Mouse (Mus musculus) intestine, embryonic 16.5 days (tissue): ENCODE results near the gene Dgcr2. TPM values are rescaled to one million over a fixed set of nuclear protein-coding genes. Genes with fewer than 3 reads are reported as not detected.

Source experiments
- ATAC-seq: fragments of 200-750 bp; cut with Nextera tagmentation; 2 replicates; pipeline ENCODE4 v1.8.0; 2017; ENCODE audit warnings: moderate TSS enrichment, moderate library complexity
- H3K27ac ChIP-seq: fragments of 300-500 bp; sonication (generic); 2 replicates; pipeline ENCODE4 v1.5.1; 2014; ENCODE audit warnings: mild to moderate bottlenecking, low read length
- H3K27me3 ChIP-seq: fragments of 300-500 bp; sonication (generic); replicated peaks from 2 replicates; pipeline ENCODE4 v1.6.1; 2014; ENCODE audit warnings: low read length, control low read depth, mixed read lengths; ENCODE audit not compliant: control insufficient read depth, insufficient read depth
- H3K36me3 ChIP-seq: fragments of 300-500 bp; sonication (generic); 2 replicates; pipeline ENCODE4 v1.6.1; 2014; ENCODE audit warnings: low read length, control low read depth; ENCODE audit not compliant: control insufficient read depth, insufficient read depth
- H3K4me1 ChIP-seq: fragments of 300-500 bp; sonication (generic); 2 replicates; pipeline ENCODE4 v1.6.1; 2014; ENCODE audit warnings: low read length, control low read depth, mixed read lengths; ENCODE audit not compliant: control insufficient read depth, insufficient read depth
- H3K4me2 ChIP-seq: fragments of 300-500 bp; sonication (generic); 2 replicates; pipeline ENCODE4 v1.6.1; 2014; ENCODE audit warnings: low read depth, low read length, control low read depth
- H3K4me3 ChIP-seq: fragments of 300-500 bp; sonication (generic); 2 replicates; pipeline ENCODE4 v1.5.1; 2014; ENCODE audit warnings: mild to moderate bottlenecking, low read length
- H3K9ac ChIP-seq: fragments of 300-500 bp; sonication (generic); 2 replicates; pipeline ENCODE4 v1.6.1; 2014; ENCODE audit warnings: low read depth, low read length
- H3K9me3 ChIP-seq: fragments of 300-500 bp; sonication (generic); 2 replicates; pipeline ENCODE4 v1.6.1; 2016; ENCODE audit warnings: low read length, control low read depth; ENCODE audit not compliant: control insufficient read depth
- WGBS: fragments of 180-500 bp; shearing (Covaris S2); extraction: QIAGEN DNeasy Blood & Tissue Kit; methylation state at CpG from one replicate; pipeline ENCODE4 v1.1.7; 2014; 5-methylcytosine and 5-hydroxymethylcytosine counted together
- polyA plus RNA-seq: library from polyadenylated mRNA; unstranded; fragments of >200 nt; fragmentation: Nextera tagmentation; extraction: Ambion mirVana; gene quantifications from 2 replicates; pipeline ENCODE4 v1.2.1, GENCODE M21; 2015

Dgcr2 gene
- polyA plus RNA-seq, 1 experiment from 2014 or later = 65.4 TPM

DNA sequence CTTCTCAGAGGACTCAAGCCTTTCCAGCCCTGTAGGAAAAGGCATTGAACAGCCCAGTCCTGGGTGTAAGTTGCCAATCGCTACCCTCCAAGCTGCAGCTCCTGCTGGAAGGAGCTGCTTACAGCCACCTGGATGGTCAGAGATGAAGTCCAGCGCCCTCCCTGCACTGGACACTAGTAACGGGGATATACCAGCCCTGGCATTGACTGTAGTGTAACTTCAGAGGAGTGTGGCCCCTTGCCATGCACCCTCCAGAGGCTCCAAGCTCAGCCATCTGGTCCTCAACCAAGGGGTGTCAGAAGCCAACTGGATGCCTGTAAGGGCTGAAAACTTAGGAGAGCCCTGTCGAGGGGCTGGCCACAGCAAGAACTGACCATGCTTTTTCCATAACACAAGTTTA lies 58.4 kb downstream of the Dgcr2 start:
- no peak overlapping the region for H3K4me2 ChIP-seq
- no peaks in the 10 kb centered on the region for H3K9me3 ChIP-seq
- no peak overlapping the region for H3K9ac ChIP-seq
- no peak overlapping the region for H3K4me3 ChIP-seq
- H3K27ac ChIP-seq = no peak overlapping the region
- H3K27me3 ChIP-seq = peaks cover 13% of the 10 kb centered on the region
- 89% methylated on average over 4 of the region's 4 CpGs for WGBS
- no peak for ATAC-seq
- H3K36me3 ChIP-seq = peaks cover 22% of the 10 kb centered on the region
- no peaks in the 10 kb centered on the region for H3K4me1 ChIP-seq

DNA sequence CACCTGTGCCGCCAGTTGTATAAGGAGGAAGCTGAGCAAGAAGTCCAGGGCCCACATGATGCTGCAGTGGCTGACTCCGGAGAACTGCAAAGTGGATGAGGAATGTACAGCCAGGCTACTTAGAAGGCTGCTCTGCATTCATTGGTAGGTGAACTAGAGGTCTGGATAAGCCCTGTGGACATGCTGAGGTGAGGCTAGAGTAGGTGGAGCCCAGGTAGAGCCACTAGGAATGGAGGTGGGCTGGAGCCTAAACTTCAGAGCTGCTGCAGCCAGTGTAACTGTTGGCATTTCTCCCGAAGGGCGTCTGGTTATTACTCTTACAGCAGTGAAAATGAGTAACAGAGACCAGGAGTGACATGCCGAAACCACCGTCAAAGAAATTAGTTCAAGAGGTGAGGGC lies 60.3 kb downstream of the Dgcr2 start, which contains the start of gene Car15:
Gene Car15 (minus strand): TSS at position 314 of the 400 bp plus-strand sequence.
- peaks cover 14% of the 10 kb centered on the region; the same call in 1 of the 2 replicates for H3K36me3 ChIP-seq
- no peak within 1 kb of the TSS for H3K4me2 ChIP-seq
- 77% methylated on average over 6 of the region's 6 CpGs for WGBS
- H3K4me3 ChIP-seq = no peak within 1 kb of the TSS
- no peak within 1 kb of the TSS for H3K9ac ChIP-seq
- H3K4me1 ChIP-seq = peaks cover 8% of the 10 kb centered on the region
- no peak within 1 kb of the TSS for H3K27ac ChIP-seq
- ATAC-seq = no peak
- H3K27me3 ChIP-seq = peaks cover 33% of the 10 kb centered on the region
- no peaks in the 10 kb centered on the region for H3K9me3 ChIP-seq

DNA sequence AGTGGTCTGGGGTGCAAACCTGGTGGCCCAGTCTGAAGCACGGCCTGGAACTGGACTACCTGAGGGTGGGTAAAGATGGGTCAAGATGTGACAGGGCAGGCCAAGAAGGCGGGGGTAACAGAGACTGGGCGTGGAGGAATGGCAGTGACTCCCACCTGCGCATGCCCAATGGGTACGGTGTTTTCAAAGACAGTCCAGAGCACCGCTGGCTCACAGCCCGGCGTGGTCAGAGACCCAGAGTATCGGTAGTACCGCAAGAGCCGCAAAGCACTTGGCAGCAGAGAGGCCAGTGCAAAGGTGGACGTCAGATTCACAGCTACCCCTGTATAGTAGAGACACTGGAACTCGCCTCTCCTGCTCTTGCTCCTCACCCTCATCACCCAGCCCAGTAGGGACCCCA lies 62.9 kb downstream of the Dgcr2 start:
- Histone ChIP-seq H3K36me3 (no peaks in the 10 kb centered on the region), H3K4me1 (peaks cover 10% of the 10 kb centered on the region), H3K27me3 (peaks cover 56% of the 10 kb centered on the region), H3K4me3 (no peak overlapping the region), H3K4me2 (no peak overlapping the region), H3K27ac (no peak overlapping the region), H3K9me3 (no peaks in the 10 kb centered on the region), H3K9ac (no peak overlapping the region)
- WGBS = 47% methylated on average over 13 of the region's 13 CpGs
- no peak for ATAC-seq

DNA sequence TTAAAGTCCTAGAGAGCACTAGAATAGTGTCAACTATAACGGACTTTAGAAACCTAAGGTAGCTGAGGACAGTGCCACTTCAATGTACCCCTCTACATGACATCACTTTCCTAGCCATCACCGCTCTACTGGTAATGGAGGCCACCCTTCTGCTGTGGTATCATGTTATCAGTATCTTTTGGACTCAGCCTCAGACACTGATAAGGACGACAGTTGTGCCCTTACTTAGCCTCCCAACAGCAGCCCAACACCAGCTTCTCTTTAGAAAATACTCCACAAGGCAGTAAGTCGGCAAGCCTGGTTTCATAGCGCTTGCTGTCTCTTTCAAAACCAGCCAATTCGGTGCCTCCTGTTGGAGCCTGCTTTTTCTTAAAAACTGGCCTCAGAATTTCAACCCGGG lies 63.8 kb downstream of the Dgcr2 start:
- peak overlapping the region; percentile 99; the same call in 1 of the 2 replicates for H3K4me2 ChIP-seq
- WGBS = 52% methylated on average over 7 of the region's 7 CpGs
- H3K9me3 ChIP-seq = no peaks in the 10 kb centered on the region
- no peak for ATAC-seq
- H3K27ac ChIP-seq = no peak overlapping the region
- no peak overlapping the region for H3K9ac ChIP-seq
- peaks cover 10% of the 10 kb centered on the region for H3K4me1 ChIP-seq
- no peaks in the 10 kb centered on the region for H3K36me3 ChIP-seq
- H3K27me3 ChIP-seq = peaks cover 56% of the 10 kb centered on the region
- peak overlapping the region; percentile 61 for H3K4me3 ChIP-seq

DNA sequence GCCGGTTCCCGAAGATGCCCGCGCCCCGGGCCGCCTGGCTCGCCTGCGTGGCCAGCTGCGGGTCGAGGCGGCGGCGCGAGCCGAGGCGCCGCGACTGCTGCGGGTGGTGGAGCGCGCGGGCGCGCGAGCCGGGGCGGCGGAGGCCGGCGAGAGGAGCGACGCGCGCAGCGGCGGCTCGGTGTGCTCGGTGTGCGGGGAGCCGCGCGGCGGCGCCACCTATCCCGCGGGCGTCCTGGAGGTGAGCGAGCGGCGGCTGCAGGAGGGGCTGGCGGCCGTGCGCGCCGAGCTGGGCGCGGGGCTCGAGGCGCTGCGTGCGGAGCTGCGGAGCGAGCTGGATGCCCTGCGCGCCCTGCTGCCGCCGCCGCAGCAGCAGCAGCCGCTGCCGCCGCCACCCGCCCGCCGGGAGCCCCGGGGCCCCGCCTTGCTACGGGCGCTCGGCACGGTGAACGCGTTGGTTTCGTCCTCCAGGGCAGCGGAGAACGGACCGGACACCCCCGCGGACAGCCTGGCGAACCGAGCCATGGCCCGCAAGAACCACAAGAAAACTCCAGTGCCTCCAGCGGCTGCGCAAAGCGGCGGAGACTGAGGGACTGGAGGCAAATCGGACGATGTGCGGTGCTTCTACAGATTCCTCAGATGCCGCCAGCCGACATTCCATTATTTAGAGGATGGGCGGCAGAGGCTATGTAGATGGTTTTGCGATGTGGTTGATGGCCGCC lies 64.5 kb downstream of the Dgcr2 start:
- Histone ChIP-seq H3K9ac (peak overlapping the region; percentile 64), H3K4me1 (peaks cover 10% of the 10 kb centered on the region), H3K4me2 (peak overlapping the region; percentile 99), H3K27ac (no peak overlapping the region), H3K27me3 (peaks cover 56% of the 10 kb centered on the region), H3K36me3 (no peaks in the 10 kb centered on the region), H3K9me3 (no peaks in the 10 kb centered on the region), H3K4me3 (peak overlapping the region; percentile 61)
- under 1% methylated on average over 91 of the region's 103 CpGs for WGBS
- ATAC-seq = peak; percentile 58

DNA sequence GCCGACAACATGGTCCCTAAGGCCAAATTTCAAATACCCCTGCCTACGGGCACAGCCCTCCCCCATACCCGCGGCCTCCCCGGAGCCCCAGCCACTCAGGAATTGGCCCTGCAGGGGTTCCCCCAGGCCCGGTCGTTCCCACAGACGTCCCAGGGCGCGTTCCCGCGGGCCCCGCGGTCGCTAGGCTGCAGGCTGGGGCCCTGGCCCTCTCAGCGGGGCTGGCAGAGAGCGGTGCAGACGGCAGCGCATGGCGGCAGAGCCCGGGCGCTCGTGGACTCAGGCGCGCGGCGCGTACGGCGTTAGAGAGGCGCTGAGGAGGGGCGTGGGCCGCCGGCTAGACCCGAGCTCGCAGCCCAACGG lies 65.1 kb downstream of the Dgcr2 start:
- no peaks in the 10 kb centered on the region for H3K36me3 ChIP-seq
- no peaks in the 10 kb centered on the region for H3K9me3 ChIP-seq
- peak overlapping the region; percentile 64 for H3K9ac ChIP-seq
- H3K4me3 ChIP-seq = peak overlapping the region; percentile 61
- peak; percentile 70 for ATAC-seq
- WGBS = under 1% methylated on average over 37 of the region's 37 CpGs
- H3K4me1 ChIP-seq = peaks cover 10% of the 10 kb centered on the region
- no peak overlapping the region for H3K27ac ChIP-seq
- peaks cover 56% of the 10 kb centered on the region for H3K27me3 ChIP-seq
- peak overlapping the region; percentile 99 for H3K4me2 ChIP-seq

DNA sequence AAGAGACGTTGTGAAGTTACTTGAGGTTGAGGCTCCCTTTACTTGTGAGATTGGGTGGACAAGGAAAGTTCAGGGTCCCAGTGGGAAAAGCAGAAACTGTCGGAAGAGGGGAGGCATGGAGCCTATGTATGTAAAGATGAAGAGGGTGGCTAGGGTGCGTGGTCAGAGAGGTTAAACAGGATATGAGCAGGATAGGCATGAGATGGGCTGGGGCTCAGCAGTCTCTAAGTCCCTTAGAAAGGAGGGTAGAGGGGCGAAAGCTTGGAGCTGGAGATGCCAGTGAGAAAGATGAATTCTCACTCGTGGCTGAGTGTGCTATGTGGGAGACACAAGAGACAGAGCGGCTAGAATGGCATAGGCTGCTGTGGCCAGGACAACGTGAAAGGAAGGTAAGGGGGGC lies 65.5 kb downstream of the Dgcr2 start, which contains the start of gene B830017H08Rik:
Gene B830017H08Rik (plus strand): TSS at position 301 of the 400 bp plus-strand sequence.
- peaks cover 56% of the 10 kb centered on the region for H3K27me3 ChIP-seq
- no peak for ATAC-seq
- H3K4me2 ChIP-seq = peak within 1 kb of the TSS; percentile 99
- 30% methylated on average over 7 of the region's 7 CpGs for WGBS
- no peak within 1 kb of the TSS for H3K27ac ChIP-seq
- H3K36me3 ChIP-seq = no peaks in the 10 kb centered on the region
- H3K9me3 ChIP-seq = no peaks in the 10 kb centered on the region
- H3K4me3 ChIP-seq = peak within 1 kb of the TSS; percentile 61
- H3K4me1 ChIP-seq = peaks cover 10% of the 10 kb centered on the region
- H3K9ac ChIP-seq = peak within 1 kb of the TSS; percentile 64

DNA sequence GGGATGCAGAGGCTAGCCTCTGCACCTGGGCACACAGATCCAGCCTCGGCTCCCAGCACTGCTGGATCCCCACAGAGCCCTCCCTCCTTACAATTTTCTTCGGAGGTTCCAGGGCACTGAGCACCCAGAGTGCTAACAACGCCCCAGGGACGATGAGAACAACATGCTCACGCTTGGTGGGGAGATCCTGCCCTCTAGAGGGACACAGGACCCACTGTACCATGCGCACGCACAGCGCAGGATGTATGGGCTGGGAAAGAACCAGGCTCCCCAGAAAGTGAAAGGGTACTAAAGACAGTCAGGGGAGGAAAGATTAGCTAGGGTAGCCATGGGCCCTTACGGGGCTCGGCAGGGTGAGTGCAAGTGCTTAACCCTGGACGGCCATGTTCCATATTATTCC lies 66.6 kb downstream of the Dgcr2 start:
- Histone ChIP-seq H3K4me3 (no peak overlapping the region), H3K9ac (no peak overlapping the region), H3K27me3 (peaks cover 56% of the 10 kb centered on the region), H3K4me1 (peaks cover 10% of the 10 kb centered on the region), H3K9me3 (no peaks in the 10 kb centered on the region), H3K36me3 (no peaks in the 10 kb centered on the region), H3K4me2 (no peak overlapping the region), H3K27ac (no peak overlapping the region)
- no peak for ATAC-seq
- WGBS = 20% methylated on average over 11 of the region's 11 CpGs

DNA sequence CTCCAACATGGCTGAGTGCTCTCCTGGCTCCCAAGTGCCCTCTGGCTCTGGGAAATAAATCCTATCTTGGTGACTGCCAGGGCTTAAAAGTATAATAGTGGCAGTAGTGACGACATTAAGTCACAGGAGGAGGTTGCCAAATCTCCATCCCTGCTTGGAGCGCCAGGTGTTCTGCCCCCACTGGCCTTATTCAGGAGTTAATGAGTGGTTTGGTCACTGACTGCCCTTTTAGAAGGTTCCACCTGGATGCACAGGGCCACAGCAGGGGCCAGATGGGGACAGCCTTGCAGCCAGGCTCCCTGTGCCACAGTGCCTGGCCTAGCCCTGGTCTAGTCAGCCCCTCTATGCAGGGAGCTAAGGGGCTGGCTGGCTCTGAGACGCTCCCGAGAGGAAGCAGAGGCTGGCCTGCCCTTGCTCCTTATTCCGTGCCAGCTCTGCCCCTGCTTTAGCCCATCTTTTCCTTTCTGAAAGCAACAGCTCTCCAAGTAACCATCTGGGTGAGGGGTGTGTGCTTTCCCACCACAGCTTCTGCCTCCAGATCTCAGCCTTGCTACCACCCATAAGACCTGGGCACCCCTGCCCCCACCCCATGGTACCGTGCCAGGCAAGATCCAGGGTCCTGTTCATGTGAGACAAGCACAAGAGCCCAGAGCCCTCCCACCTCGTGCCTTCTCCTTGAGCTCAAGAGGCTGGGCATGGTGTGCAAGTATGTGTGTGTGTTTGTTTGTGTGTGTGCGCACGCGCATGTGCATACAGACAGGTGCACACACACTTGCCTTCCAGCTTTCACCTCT lies 67.8 kb downstream of the Dgcr2 start:
- Histone ChIP-seq H3K4me3 (no peak overlapping the region), H3K9me3 (no peaks in the 10 kb centered on the region), H3K4me2 (no peak overlapping the region), H3K36me3 (no peaks in the 10 kb centered on the region), H3K27ac (no peak overlapping the region), H3K27me3 (peaks cover 49% of the 10 kb centered on the region), H3K4me1 (peaks cover 10% of the 10 kb centered on the region), H3K9ac (no peak overlapping the region)
- WGBS = 75% methylated on average over 10 of the region's 10 CpGs
- ATAC-seq = no peak
